Mouse (Mus musculus) erythroblast, embryonic 14.5 days (primary cell): ENCODE measurements around the gene Dlgap5.

Experiments used
- GATA1 ChIP-seq: IDR thresholded peaks from 2 replicates; pipeline ENCODE4 v1.6.1; 2012; ENCODE audit warnings: low read length, inconsistent platforms, mixed read lengths
- TAL1 ChIP-seq: IDR thresholded peaks from 3 replicates; pipeline ENCODE4 v1.6.1; 2012; ENCODE audit warnings: low read length, inconsistent platforms, mixed read lengths

- TF ChIP-seq GATA1 = no peak
- no peak for TF ChIP-seq TAL1
Measured at GRCm38 (mm10) chr14:47361418-47361817, 56.8 kb downstream of the Dlgap5 start.
